Mouse (Mus musculus) lung, embryonic 15.5 days (tissue): ENCODE measurements around the gene Klhdc8a. TPM values are rescaled to one million over a fixed set of nuclear protein-coding genes. Genes with fewer than 3 reads are reported as not detected.

Experiments used
- ATAC-seq: fragments of 200-750 bp; cut with Nextera tagmentation; 2 replicates; pipeline ENCODE4 v1.8.0; 2017; ENCODE audit warnings: moderate number of reproducible peaks, borderline replicate concordance; ENCODE audit not compliant: low FRiP score, low TSS enrichment; ENCODE audit errors: extremely low read depth
- H3K27ac ChIP-seq: fragments of 300-500 bp; sonication (generic); 2 replicates; pipeline ENCODE4 v1.5.1; 2015; ENCODE audit warnings: moderate library complexity, mild to moderate bottlenecking, inconsistent platforms
- H3K27me3 ChIP-seq: fragments of 300-500 bp; sonication (generic); 2 replicates; pipeline ENCODE4 v1.6.1; 2015; ENCODE audit warnings: inconsistent platforms
- H3K36me3 ChIP-seq: fragments of 300-500 bp; sonication (generic); 2 replicates; pipeline ENCODE4 v1.6.1; 2015; ENCODE audit warnings: inconsistent platforms
- H3K4me1 ChIP-seq: fragments of 300-500 bp; sonication (generic); 2 replicates; pipeline ENCODE4 v1.6.1; 2015; ENCODE audit warnings: inconsistent platforms
- H3K4me2 ChIP-seq: fragments of 300-500 bp; sonication (generic); 2 replicates; pipeline ENCODE4 v1.6.1; 2015; ENCODE audit warnings: inconsistent platforms, mild to moderate bottlenecking, moderate library complexity
- H3K4me3 ChIP-seq: fragments of 300-500 bp; sonication (generic); 2 replicates; pipeline ENCODE4 v1.5.1; 2015; ENCODE audit warnings: mild to moderate bottlenecking, inconsistent platforms
- H3K9ac ChIP-seq: fragments of 300-500 bp; sonication (generic); 2 replicates; pipeline ENCODE4 v1.6.1; 2015; ENCODE audit warnings: inconsistent platforms
- H3K9me3 ChIP-seq: fragments of 300-500 bp; sonication (generic); 2 replicates; pipeline ENCODE4 v1.6.1; 2016; ENCODE audit warnings: inconsistent platforms
- WGBS: fragments of 180-500 bp; shearing (Covaris S2); methylation state at CpG from one replicate; pipeline ENCODE4 v1.1.7; 2015; 5-methylcytosine and 5-hydroxymethylcytosine counted together
- polyA plus RNA-seq: library from polyadenylated mRNA; unstranded; fragments of >200 nt; fragmentation: Nextera tagmentation; extraction: Ambion mirVana; gene quantifications from 2 replicates; pipeline ENCODE4 v1.2.1, GENCODE M21; 2015

The Klhdc8a gene
- polyA plus RNA-seq, result 0.52 and 0.56 TPM in 2 replicates

DNA sequence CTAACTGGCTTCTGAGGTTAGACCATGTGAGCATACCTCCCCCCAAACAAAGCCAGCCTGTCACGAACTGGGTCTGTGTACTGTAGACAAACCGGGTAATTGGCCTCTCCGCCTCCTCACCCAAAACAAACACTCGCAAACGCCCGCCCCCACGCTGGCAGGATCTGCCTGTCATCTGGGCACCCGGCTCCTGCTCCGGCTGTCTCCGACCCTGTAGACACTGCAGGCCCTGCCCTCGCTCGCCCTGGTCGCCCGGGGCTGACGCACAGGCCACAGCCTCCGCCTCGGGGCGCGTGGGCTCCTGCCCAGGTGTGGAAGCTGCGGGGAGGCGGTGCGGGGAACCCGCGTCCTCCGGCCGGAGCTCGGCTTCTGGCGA lies at the start of gene Klhdc8a:
Gene Klhdc8a, plus strand, starts transcription at position 202 of the 376 bp plus-strand sequence.
- peak; percentile 50; the same call in 1 of the 2 replicates for ATAC-seq
- H3K4me2 ChIP-seq, result peak within 1 kb of the TSS; percentile 98
- no peaks in the 10 kb centered on the region for H3K36me3 ChIP-seq
- WGBS, result 1% methylated on average over 28 of the region's 28 CpGs
- H3K4me1 ChIP-seq, result peaks cover 50% of the 10 kb centered on the region
- H3K9me3 ChIP-seq, result no peaks in the 10 kb centered on the region
- peak within 1 kb of the TSS; percentile 48; the same call in 1 of the 2 replicates for H3K27ac ChIP-seq
- peak within 1 kb of the TSS; percentile 50 for H3K4me3 ChIP-seq
- peaks cover 33% of the 10 kb centered on the region for H3K27me3 ChIP-seq
- peak within 1 kb of the TSS; percentile 53 for H3K9ac ChIP-seq

DNA sequence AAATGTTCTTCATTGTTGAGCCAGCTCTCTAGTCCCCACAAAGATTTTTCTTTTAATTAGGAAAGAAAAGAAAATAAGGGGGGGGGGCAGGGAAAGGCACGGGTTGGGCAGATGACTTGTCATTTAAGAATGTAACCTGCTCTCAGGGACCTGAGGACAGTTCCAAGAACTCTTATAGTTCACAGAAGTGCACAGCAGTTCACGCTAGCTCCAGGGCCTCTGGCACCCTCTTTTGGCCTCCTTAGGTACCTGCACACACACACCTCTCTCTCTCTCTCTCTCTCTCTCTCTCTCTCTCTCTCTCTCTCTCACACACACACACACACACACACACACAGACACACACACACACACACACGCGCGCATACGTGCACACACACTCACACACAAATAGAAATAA lies 44.0 kb upstream of the Klhdc8a start:
- H3K4me2 ChIP-seq, result no peak overlapping the region
- ATAC-seq, result no peak
- no peak overlapping the region for H3K27ac ChIP-seq
- no peak overlapping the region for H3K4me3 ChIP-seq
- no peaks in the 10 kb centered on the region for H3K9me3 ChIP-seq
- H3K27me3 ChIP-seq, result no peaks in the 10 kb centered on the region
- H3K4me1 ChIP-seq, result no peaks in the 10 kb centered on the region
- no peaks in the 10 kb centered on the region for H3K36me3 ChIP-seq
- no peak overlapping the region for H3K9ac ChIP-seq
- 79% methylated on average over 6 of the region's 6 CpGs for WGBS

DNA sequence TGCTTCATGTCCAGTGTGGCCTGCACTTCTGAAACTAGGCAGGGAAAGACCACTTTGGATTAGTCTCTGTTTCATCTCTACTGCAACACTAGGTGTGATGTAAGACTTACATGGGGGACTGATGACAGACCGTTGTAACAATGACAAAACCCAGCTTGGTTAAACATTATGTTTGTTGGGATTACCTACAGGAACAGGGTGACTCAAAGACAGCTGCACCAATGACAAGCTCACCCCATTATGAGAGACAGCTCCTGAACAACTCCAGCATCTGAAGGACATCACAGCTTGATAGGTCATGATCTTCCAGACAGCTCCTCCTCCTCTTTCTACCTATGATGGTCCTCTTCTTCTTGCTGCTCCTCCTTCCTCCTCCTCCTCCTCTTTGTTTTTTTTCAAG lies 38.1 kb upstream of the Klhdc8a start:
- Histone ChIP-seq H3K9me3 (no peaks in the 10 kb centered on the region), H3K27me3 (no peaks in the 10 kb centered on the region), H3K36me3 (no peaks in the 10 kb centered on the region), H3K4me1 (no peaks in the 10 kb centered on the region), H3K4me2 (no peak overlapping the region), H3K27ac (no peak overlapping the region), H3K4me3 (no peak overlapping the region), H3K9ac (no peak overlapping the region)
- no peak for ATAC-seq
- WGBS, result 56% methylated on average over 1 of the region's 1 CpGs

DNA sequence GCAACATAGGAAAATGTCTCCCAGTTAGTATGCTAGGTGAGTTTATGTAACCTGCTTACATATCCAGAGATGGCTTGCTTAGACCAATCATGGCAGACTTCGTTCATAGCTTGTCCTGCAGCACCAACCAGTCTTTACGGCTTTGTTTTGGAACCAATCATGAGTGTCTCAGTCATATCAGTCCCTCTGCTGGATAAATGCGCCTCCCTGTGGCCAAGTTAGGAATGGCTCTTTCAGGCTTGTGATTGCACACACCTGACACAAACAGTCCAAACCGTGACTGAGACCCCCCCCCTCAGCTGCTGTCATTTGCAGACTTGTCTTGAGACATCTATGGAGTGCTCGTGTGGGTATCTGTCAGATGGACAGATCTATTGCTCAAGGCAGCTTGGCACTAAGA lies 37.4 kb upstream of the Klhdc8a start:
- Histone ChIP-seq H3K36me3 (no peaks in the 10 kb centered on the region), H3K27ac (no peak overlapping the region), H3K9ac (no peak overlapping the region), H3K27me3 (no peaks in the 10 kb centered on the region), H3K4me2 (no peak overlapping the region), H3K4me1 (no peaks in the 10 kb centered on the region), H3K9me3 (no peaks in the 10 kb centered on the region), H3K4me3 (no peak overlapping the region)
- 61% methylated on average over 5 of the region's 5 CpGs for WGBS
- no peak for ATAC-seq

DNA sequence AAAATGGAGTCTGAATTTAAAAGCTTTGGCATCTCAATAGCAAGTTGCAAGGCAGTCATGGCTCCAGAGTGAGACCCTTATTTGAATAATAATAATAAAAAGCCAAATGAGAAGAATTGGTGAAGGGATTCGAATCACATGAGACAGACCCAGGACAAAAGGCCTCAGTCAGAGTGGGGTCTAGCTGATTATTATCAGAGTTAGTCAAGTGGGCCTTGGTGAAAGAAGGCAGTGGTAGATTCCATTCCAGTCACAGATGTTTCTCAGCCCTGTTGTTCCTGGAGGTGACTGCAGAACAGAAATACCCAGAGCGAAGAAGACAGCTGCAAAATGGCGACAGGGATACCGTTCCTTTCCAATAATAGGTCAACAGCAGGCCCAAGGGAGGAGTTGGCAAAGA lies 34.8 kb upstream of the Klhdc8a start:
- H3K9ac ChIP-seq, result no peak overlapping the region
- no peak overlapping the region for H3K27ac ChIP-seq
- H3K4me3 ChIP-seq, result no peak overlapping the region
- no peak overlapping the region for H3K4me2 ChIP-seq
- WGBS, result 88% methylated on average over 4 of the region's 4 CpGs
- peaks cover 11% of the 10 kb centered on the region for H3K4me1 ChIP-seq
- no peaks in the 10 kb centered on the region for H3K36me3 ChIP-seq
- H3K9me3 ChIP-seq, result no peaks in the 10 kb centered on the region
- no peaks in the 10 kb centered on the region for H3K27me3 ChIP-seq
- no peak for ATAC-seq

DNA sequence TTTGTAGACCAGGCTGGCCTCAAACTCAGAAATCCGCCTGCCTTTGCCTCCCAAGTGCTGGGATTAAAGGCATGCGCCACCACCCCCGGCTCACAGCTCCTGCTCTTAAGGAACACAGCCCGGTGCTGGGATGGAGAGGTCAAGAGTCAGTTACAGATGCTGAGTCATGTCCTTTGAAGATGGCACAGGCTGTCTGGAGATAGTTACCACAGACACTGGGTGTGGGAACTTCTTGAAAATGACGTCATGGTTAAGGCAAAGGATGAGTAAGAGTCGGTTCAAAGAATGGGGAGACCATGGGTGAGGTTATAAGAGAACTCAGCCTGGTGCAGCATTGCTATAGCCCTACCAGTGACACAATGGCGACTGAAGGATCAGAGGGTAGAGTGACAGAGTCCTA lies 33.8 kb upstream of the Klhdc8a start:
- no peak overlapping the region for H3K27ac ChIP-seq
- no peak overlapping the region for H3K4me3 ChIP-seq
- no peak; the same call in 1 of the 2 replicates for ATAC-seq
- H3K27me3 ChIP-seq, result no peaks in the 10 kb centered on the region
- peaks cover 11% of the 10 kb centered on the region for H3K4me1 ChIP-seq
- H3K36me3 ChIP-seq, result no peaks in the 10 kb centered on the region
- 59% methylated on average over 7 of the region's 7 CpGs for WGBS
- no peaks in the 10 kb centered on the region for H3K9me3 ChIP-seq
- no peak overlapping the region for H3K9ac ChIP-seq
- H3K4me2 ChIP-seq, result no peak overlapping the region

DNA sequence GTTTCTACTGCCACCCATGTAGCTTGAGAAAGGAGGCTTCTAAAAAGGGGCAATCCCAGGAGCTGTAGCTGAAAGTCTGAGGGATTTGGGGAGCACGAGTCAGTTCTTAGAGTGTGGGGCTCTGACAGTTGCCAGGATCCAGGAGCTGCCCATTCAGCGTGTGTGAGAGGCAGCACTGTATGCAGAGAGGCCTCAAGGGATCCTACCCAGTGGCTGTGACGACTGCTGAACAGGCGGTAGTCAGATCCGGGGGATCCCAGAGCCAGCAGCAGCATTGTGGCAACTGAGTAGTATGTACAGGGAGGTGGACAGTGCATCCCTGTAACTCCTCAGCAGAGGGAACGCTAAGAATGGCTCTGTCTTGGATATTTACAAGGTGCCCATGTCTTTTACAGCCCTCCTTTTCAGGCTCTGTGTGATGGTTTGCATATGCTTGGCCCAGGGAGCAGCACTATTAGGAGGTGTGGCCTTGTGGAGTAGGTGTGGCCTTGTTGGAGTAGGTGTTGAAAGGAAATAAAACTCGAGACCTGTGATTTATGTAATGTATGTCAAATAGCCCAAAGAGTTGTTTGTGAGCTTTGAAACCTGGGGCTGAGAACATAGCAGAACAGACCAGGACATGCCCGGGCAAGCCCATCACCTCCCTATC lies 33.1 kb upstream of the Klhdc8a start:
- Histone ChIP-seq H3K36me3 (no peaks in the 10 kb centered on the region), H3K4me1 (peaks cover 11% of the 10 kb centered on the region), H3K9me3 (no peaks in the 10 kb centered on the region), H3K4me3 (no peak overlapping the region), H3K9ac (no peak overlapping the region), H3K27me3 (no peaks in the 10 kb centered on the region), H3K4me2 (no peak overlapping the region), H3K27ac (no peak overlapping the region)
- 56% methylated on average over 8 of the region's 8 CpGs for WGBS
- no peak for ATAC-seq

DNA sequence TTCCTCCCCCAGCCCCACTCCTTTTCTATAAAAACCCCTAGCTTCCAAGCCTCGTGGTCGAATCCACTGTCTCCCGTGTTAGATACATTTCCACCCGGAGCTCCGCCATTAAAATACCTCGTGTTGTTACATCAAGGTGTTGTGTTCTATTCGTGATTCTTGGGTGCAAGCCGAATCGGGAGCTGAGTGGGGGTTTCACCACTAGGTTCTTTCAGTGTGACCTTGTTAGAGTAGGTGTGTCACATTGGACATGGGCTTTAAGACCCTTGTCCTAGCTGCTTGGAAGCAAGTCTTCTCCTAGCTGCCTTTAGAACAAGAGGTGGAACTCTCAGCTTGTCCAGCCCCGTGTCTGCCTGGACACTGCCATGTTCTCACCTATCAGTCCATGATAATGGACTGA lies 32.5 kb upstream of the Klhdc8a start:
- no peak overlapping the region for H3K27ac ChIP-seq
- 88% methylated on average over 10 of the region's 10 CpGs for WGBS

DNA sequence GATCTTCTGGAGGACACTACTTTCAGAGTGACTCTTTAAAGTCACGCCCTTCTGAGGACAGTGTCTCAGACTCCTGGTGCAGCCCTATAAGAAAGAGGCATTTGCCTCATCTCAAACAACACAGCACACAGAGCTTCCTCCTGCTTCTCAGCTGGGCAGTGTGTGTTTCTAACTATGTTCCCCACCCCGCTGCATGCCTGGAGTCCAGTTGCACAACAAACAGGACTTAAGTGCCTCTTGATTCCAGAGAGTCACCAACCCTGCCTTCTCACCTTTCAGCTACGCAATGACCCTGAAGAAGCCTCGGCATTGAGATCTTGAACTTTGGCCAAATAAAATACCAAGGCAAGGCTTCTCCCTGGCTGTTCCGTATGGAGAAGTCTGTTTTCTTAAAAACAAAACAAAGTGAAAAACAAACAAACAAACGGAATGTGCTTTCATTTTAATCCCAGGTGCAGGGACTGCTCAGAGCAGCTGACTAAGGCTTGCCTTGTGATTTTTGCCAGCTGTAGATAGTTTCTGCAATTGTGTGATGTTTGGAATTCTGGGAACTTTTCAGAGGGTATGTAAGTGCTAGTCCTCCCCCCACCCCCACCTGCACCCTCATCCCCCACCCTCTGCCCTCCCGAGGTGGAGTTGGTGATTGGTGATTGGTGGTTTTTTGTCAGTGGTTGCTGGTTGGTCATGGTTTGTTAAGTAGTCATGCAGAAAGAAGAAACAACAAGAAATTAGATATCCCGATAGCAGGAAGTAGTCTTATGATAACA lies 31.5 kb upstream of the Klhdc8a start:
- H3K4me3 ChIP-seq, result no peak overlapping the region
- H3K4me1 ChIP-seq, result peaks cover 11% of the 10 kb centered on the region
- H3K4me2 ChIP-seq, result peak overlapping the region; percentile 12; the same call in 1 of the 2 replicates
- no peak overlapping the region for H3K9ac ChIP-seq
- H3K27ac ChIP-seq, result no peak overlapping the region
- WGBS, result 25% methylated on average over 8 of the region's 8 CpGs
- peak; percentile 23; the same call in 1 of the 2 replicates for ATAC-seq
- no peaks in the 10 kb centered on the region for H3K9me3 ChIP-seq
- H3K36me3 ChIP-seq, result no peaks in the 10 kb centered on the region
- no peaks in the 10 kb centered on the region for H3K27me3 ChIP-seq

More for the DNA sequence above, 32.5 kb upstream of the Klhdc8a start:
- Histone ChIP-seq H3K4me2 (no peak overlapping the region), H3K36me3 (no peaks in the 10 kb centered on the region), H3K9ac (no peak overlapping the region), H3K27me3 (no peaks in the 10 kb centered on the region), H3K4me1 (peaks cover 11% of the 10 kb centered on the region), H3K9me3 (no peaks in the 10 kb centered on the region), H3K4me3 (no peak overlapping the region)
- ATAC-seq, result no peak

DNA sequence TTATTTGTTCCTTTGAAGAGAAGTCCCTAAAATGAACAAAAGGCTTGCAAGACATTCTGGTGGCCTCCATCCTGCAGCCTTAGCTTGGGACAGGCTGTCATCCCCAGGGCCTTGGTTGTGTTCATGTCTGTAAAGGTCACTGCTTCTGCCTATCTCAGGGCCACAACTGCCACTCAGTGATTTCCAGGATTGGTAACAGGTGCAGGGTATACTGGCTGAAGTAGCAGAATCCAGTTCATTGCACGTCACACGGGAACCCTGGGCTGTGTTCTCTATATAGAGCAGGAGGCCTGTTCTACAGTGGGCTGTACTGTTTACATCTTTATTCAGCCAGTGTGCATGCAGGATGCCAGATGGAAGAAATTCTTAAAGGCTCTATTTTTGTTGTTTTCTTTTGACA lies 30.5 kb upstream of the Klhdc8a start:
- H3K4me3 ChIP-seq, result no peak overlapping the region
- peaks cover 11% of the 10 kb centered on the region for H3K4me1 ChIP-seq
- no peaks in the 10 kb centered on the region for H3K9me3 ChIP-seq
- WGBS, result 65% methylated on average over 2 of the region's 2 CpGs
- H3K9ac ChIP-seq, result no peak overlapping the region
- H3K27me3 ChIP-seq, result no peaks in the 10 kb centered on the region
- no peak overlapping the region for H3K27ac ChIP-seq
- no peak for ATAC-seq
- H3K36me3 ChIP-seq, result no peaks in the 10 kb centered on the region
- no peak overlapping the region for H3K4me2 ChIP-seq

DNA sequence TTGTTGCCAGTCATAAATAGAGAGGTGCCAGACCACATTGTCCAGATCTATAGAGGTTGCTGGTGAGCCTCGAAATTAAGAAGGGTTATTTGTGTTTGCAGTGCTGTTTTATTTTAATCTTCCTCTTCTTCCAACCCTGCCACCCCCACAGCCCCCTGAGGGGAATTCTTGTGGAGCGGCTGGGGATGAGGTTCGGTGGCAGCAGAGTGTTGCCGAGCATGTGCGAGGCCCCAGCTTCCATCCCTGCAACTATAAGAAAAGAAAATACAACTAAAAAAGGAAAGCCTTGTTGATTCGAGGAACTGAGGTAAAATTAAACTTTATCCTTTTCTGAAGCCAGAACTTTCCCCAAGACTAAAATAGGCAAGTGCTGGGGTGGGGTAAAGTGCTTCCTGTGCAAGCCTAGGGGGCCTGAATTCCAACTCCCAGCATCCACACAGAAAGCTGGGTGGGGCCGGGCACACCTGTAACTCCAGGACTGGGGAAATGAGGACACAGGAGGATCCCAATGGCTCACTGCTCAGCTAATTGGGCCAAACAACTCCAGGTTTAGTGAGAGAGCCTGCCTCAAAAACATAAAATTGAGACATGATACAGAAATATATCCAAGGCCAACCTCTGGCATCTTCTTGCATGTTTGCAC lies 29.9 kb upstream of the Klhdc8a start:
- no peak overlapping the region for H3K27ac ChIP-seq
- H3K4me1 ChIP-seq, result peaks cover 11% of the 10 kb centered on the region
- no peak for ATAC-seq
- WGBS, result 71% methylated on average over 7 of the region's 7 CpGs
- no peak overlapping the region for H3K9ac ChIP-seq
- H3K4me2 ChIP-seq, result no peak overlapping the region
- no peaks in the 10 kb centered on the region for H3K36me3 ChIP-seq
- no peaks in the 10 kb centered on the region for H3K9me3 ChIP-seq
- no peaks in the 10 kb centered on the region for H3K27me3 ChIP-seq
- H3K4me3 ChIP-seq, result no peak overlapping the region

DNA sequence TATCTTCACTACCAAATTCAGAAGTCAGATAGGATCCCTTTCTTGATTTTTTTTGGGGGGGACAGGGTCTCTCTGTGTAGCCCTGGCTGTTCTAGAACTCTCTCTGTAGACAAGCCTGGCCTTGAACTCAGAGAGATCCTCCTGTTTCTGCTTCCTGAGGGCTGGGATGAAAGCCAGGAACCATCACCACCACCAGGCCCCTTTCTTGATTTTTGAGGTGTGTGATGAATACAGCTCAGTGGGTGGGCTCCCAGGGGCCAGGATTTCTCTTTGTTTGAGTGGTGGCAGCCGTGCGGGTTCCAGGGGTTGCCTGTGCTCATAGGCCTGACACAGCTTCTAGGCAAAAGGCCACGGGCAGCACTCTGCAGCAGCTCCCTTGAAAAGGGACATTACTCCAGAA lies 27.2 kb upstream of the Klhdc8a start:
- ATAC-seq, result no peak
- no peak overlapping the region for H3K4me2 ChIP-seq
- H3K27ac ChIP-seq, result no peak overlapping the region
- 70% methylated on average over 3 of the region's 3 CpGs for WGBS
- H3K4me3 ChIP-seq, result no peak overlapping the region
- peaks cover 11% of the 10 kb centered on the region for H3K4me1 ChIP-seq
- no peak overlapping the region for H3K9ac ChIP-seq
- no peaks in the 10 kb centered on the region for H3K36me3 ChIP-seq
- no peaks in the 10 kb centered on the region for H3K9me3 ChIP-seq
- H3K27me3 ChIP-seq, result no peaks in the 10 kb centered on the region
